Mouse (Mus musculus): Measurements from ENCODE around the gene Ptpn21.

DNA sequence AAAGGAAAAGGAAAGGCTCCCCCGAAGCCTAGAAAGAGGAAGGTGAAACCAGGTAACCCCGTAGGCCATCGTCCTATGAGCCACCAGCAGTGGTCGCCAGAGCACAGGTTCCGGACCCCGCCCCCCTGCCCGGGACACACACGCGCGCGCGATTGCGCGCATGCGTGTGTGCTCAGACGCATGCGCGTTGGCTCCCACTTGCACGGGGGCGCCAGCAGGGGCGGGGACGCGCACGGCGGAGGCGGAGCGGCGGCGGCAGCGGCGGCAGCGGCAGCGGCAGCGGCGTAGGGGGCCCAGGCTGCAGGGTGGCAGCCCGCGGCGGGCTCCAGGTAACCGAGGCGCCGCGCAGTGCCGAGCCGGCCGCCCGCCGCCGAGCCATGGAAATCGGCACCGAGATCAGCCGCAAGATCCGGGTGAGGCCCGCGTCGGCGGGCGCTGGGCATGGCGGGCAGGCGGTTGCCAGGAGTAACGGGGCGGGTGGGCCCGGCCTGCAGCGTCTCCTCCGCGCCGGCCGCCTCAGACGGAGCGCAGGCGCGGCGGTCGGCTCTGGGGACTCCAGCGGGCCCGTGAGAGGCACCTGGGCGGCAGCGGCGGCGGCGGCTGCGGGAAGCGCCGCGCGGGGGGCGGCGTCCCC lies 9.7 kb upstream of the Ptpn21 start, which contains the start of gene Zc3h14:
- TF ChIP-seq CEBPB (IDR thresholded peaks at IDR 0.05; ENCODE audit: insufficient read depth, poor library complexity, severe bottlenecking) (no peak), POLR2A (IDR thresholded peaks at IDR 0.05; ENCODE audit: insufficient read length, low read depth) (peak; percentile 83), TCF12 (IDR thresholded peaks at IDR 0.05; ENCODE audit: insufficient read depth, poor library complexity, severe bottlenecking) (no peak), USF1 (IDR thresholded peaks at IDR 0.05; ENCODE audit: low read depth) (no peak), MAX (IDR thresholded peaks at IDR 0.05; ENCODE audit: low read depth) (no peak), MYOG (IDR thresholded peaks at IDR 0.05; ENCODE audit: control insufficient read depth in 1 of 3, insufficient read depth in 1 of 3, insufficient read length in 2 of 3, low read depth in 2 of 3) (no peak), TCF3 (IDR thresholded peaks at IDR 0.05; ENCODE audit: insufficient read length, low read depth) (no peak), MYOD1 (IDR thresholded peaks at IDR 0.05; ENCODE audit: control insufficient read depth in 1 of 3, insufficient read length in 2 of 3, low read depth in 2 of 3) (peak in 1 of 3 experiments; percentile 4), REST (IDR thresholded peaks at IDR 0.05; ENCODE audit: insufficient read depth, insufficient read length) (no peak)

Data from myocyte (in vitro differentiated cells).